Mouse (Mus musculus) kidney, adult 2 months (tissue): ENCODE data around the gene Adcy2.

Source experiments
- CTCF ChIP-seq: fragments of 200-500 bp; conservative IDR thresholded peaks from 2 replicates; pipeline ENCODE4 v1.5.1; 2011; ENCODE audit warnings: low read depth, mild to moderate bottlenecking, control low read depth, low read length, moderate library complexity, mixed read lengths; ENCODE audit not compliant: insufficient read depth, insufficient read length
- POLR2A ChIP-seq: fragments of 200-500 bp; IDR thresholded peaks from one replicate; pipeline ENCODE4 v1.6.1; 2011; ENCODE audit warnings: low read depth, low read length, control low read depth

- TF ChIP-seq CTCF = no peak
- no peak for TF ChIP-seq POLR2A
Observed at GRCm38 (mm10) chr13:68932283-68932647, 67.1 kb downstream of the Adcy2 start.
